Mouse (Mus musculus): ENCODE results near the gene Sema5a.

The Sema5a gene

GRCm38 (mm10) chr15:32568181-32568857, 323.7 kb downstream of the Sema5a start:
- no peak for DNase-seq

GRCm38 (mm10) chr15:32568858-32569387, 324.3 kb downstream of the Sema5a start:
- no peak for DNase-seq

GRCm38 (mm10) chr15:32574327-32574726, 329.7 kb downstream of the Sema5a start:
- DNase-seq = no peak

- no peak for DNase-seq
These were observed 330.6 kb downstream of the Sema5a start for GRCm38 (mm10) chr15:32575212-32575611.

- DNase-seq = no peak
These were observed 334.7 kb downstream of the Sema5a start for GRCm38 (mm10) chr15:32579351-32579750.

DNA sequence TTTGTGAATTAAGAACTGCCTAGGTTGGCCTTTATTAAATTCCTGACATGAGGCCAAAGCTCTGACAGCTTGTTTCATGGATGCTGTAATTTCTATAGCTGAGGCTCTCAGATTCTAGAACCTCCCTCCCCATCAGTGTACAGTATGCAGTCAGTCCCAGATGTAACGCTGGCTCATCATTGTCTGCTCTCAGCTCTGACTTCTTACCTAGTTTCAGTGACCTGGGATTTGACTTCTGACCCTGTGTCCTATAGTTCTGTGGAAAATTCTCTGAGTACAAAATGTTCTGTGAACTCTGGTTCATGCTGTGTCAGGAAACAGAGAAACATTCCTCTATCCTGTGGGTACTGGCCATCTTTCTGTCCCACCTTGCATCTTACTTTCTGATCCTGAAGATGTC, 346.0 kb downstream of the Sema5a start:
- DNase-seq = no peak

DNA sequence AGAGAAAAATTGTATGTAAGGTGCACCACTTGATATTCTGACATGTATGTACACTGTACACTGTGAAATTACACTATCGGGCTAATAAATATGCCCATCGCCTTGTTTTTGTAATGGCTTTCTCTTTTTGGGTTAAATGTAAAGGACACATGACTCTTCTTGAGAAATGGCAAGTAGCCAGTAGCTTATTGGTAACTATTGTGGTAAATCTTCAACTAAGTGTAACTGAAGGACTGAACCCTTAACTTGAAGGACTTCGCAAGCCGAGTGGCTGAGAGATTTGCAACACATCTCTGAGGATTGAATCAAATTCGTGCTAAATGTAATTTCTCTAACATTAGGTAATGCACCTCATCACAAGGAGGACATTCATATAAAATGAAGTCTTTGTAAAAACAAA, 349.1 kb downstream of the Sema5a start:
- DNase-seq = no peak

GRCm38 (mm10) chr15:32596574-32596973, 352.0 kb downstream of the Sema5a start:
- no peak for DNase-seq

DNA sequence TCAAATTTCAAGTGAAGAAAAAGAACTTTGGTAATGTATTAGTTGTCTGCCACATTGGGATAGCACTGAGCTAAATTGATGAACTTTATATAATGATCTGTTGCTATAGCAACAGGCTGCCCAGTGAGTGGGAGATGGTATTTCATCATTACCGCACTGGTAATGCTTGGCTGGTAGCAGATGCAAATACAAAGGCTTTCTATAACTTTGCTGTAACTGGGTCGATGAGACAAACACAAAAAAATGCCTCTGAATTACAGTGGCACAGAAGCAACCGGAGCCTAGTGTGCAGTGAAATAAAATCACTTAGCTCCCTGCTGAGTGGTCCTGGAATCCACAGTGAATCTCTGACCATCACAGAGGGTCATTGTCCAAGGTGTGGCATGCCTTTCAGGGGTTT, 352.6 kb downstream of the Sema5a start:
- no peak for DNase-seq

DNA sequence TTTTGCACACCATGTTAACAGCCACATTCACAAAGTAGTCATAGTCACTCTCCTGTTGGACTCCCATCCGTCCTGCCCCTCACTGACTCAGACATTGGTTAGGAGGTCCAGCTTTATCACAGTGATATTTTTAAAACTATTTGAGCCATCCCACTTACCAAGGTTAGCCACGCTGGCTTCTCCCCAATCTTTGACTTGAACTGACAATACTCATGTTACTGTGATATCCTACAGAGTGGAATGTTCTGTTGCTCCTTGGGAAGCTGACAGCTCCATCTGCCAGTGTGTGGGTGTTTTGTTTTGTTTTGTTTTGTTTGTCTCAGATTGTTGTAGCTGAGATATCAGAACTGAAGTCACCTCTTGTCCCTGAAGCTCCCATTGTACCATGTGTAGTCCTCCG, 362.6 kb downstream of the Sema5a start:
- DNase-seq = no peak

DNA sequence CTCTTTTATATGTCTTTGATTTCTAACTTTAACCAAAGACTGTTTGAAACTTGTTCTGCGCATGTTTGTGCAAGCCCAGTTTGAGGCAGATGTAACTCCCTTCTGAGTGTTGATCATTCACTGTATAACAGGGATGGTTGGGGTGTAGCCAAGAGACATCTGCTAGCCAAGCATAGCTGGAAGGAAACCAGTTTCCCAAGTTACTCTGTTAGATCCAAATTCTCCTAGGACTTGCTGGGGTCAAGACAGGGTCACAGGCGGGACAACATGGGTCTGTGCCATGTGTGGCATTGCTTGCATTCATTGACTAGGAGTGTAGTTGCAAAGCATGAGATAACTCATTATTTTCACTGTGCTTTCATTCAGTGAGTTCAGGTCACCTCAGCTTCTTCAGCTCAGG, 366.2 kb downstream of the Sema5a start:
- no peak for DNase-seq

- no peak for DNase-seq
These were observed 366.6 kb downstream of the Sema5a start for GRCm38 (mm10) chr15:32611201-32611600.

- no peak for DNase-seq
These were observed 369.1 kb downstream of the Sema5a start for GRCm38 (mm10) chr15:32613718-32614117.

- no peak for DNase-seq
These were observed 371.2 kb downstream of the Sema5a start for GRCm38 (mm10) chr15:32615773-32616172.

DNA sequence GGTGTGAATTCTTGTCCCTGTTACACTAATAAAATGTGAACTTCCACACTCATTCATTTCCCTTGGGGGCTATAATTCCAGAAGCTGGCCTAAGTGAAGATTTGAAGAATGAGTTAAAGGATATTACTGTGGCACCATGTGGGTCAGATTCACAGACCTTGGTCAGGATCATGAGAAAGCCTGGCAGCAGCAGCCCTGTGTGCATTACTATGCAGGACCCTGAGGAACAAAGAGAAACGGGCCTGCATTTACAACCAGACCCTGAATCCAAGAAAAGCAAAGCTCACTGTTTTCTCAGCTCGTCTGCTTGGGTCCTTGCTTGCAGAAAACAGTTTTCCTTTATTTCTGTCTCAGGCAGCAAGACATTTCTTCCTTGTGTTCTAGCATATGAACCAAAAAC, 374.6 kb downstream of the Sema5a start:
- no peak for DNase-seq

GRCm38 (mm10) chr15:32623037-32623739, 378.6 kb downstream of the Sema5a start:
- no peak for DNase-seq

DNA sequence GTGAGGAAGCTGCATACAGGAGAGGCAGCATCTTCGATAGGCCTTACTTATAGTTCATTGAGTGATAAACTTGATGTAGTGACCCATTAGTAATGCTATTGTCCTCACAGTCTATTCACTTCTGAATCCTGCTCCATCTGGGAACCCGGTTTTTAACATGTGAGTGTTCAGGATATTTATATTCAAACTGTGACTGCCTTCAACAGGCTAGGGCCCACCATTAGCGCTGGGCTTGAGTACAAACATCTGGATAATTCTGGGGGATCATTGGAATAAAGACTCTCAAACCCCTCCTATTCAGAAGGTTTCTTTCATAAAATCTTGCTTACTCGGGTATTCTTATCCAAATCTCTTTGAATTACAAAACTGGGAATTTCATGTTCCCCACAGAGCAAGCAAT, 379.5 kb downstream of the Sema5a start:
- DNase-seq = no peak

DNA sequence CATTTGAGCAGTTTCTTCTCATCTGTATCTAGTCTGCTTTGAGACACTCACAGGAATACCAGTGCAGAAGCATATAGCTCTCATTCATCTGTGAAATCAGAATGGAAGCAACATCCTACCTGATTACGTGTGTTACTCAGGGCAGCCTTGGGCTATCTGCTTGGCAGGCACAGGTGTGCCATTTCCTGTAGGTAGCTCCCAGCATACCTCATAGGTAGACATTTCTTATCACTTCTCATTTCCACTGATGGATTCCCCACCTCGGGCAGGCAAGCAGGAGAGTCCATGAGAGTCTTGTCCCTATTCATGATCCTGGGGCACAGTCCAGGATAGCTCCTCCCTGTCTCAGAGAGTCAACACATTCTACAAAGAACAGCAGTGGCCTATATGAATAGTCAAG, 381.4 kb downstream of the Sema5a start:
- DNase-seq = no peak

DNA sequence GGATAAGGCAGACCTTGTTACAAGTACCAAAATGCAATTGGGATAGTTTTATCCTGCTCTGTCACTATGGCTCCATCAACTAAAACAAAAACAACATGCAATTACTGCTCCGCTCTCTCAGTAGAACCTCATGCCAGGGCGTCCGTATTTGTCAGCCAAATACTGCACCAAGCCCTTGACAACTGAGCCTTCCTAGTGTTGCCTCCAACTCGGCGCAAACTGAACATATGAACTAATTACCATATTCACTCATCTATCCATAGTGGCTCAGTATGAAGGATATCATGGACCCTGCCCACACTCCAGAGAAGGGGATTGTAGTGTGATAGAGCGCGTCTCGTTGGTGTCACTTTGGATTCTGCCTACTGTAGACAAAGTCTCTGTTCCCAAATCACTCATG, 389.1 kb downstream of the Sema5a start:
- DNase-seq = no peak

DNA sequence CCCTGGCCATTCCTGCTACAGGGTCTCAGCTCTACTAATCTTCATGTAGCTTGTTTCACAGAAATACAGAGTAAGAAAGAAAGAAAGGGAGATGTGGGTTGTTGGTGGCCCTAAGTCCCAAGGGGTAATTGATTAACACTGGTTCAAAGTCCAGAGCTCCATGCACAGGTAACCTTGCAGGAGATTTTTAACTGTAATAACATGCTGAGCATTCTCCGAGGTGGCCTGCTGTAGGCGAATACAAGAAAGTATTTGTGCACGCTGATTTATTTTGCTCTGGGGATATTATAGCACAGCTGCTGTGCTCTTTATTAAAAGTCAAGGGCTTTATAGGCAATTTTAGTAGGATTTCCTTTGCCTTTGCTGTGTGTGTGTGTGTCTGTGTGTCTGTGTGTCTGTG, 393.3 kb downstream of the Sema5a start:
- DNase-seq = no peak

- DNase-seq = no peak
These were observed 402.6 kb downstream of the Sema5a start for GRCm38 (mm10) chr15:32647061-32647687.

DNA sequence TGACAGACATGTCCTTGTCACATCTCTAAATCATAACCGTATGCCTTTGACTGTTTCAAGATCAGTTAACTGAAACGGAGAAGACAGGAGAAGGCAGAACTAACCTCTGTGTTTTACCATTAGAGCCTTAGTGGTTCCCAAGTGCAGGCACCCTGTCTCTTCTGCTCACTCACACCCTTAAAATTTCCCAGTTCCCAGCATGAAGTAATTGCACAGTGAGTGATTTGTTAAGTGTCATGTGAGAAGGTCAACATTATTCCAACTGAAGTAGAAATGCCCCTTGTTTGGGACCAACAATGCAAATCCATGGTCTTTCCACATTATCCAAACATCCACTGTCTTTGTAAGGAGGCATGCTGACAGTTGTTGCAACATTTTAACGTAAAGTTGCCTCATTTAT, 409.4 kb downstream of the Sema5a start:
- DNase-seq = no peak

DNA sequence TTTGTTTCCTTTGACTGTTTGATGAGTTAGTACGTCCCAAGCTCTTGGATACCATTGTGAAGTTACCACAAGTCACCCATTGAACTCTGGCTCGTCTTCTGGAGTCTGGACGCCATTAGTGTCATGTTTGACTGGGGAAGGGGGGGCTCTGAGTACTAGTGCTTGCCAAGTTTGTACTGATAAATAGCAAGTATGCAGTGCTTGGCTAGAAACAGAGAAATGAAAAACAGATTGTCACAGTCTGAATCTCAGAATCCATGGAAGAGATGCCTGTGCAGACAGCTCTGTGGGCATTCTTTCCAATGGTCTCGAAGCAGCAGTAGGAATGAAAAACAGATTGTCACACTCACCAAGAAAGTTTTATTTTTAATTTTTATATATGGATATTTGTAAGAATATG, 411.4 kb downstream of the Sema5a start:
- DNase-seq = no peak

GRCm38 (mm10) chr15:32676446-32676845, 431.8 kb downstream of the Sema5a start:
- DNase-seq = no peak
